Mouse (Mus musculus) gastrocnemius, postnatal 4 days (tissue): ENCODE results near the gene Wdr78. TPM values are rescaled to one million over a fixed set of nuclear protein-coding genes. Genes with fewer than 3 reads are reported as not detected.

ENCODE experiments used
- DNase-seq, 2 experiments: peaks; one replicate each; pipeline ENCODE4 v3.0.0; 2021 to 2022; ENCODE audit warnings: low spot score in 2 of 2, mixed read lengths in 2 of 2
- total RNA-seq, 2 experiments: library from RNA; stranded (reverse); gene quantifications; 2 replicates each; pipeline ENCODE4 v1.2.3; 2021

Gene Wdr78
- total RNA-seq, 2 experiments from 2014 or later, result 2.2 to 2.7 TPM

- DNase-seq, result no peak
Measured at GRCm38 (mm10) chr4:103064421-103064820, 49.9 kb downstream of the Wdr78 start.

DNA sequence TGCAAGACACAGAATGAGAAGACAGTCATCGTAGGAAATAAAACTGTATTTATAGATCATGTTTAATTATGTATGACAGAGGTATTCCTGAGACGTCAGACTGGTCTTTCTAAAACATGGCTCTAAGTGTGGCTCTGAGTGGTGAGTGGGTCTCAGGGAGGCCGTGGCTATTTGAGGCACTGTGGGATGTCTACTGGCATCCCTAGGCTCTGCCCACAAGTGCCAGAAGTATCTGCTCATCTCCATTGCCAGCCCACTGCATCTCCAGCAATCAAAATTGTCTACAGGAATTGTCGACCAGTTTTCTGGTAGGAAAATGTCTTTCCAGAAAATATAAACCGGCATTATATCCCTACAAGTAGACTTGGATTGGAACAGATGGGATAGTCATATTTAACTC, 57.4 kb downstream of the Wdr78 start:
- no peak for DNase-seq

DNA sequence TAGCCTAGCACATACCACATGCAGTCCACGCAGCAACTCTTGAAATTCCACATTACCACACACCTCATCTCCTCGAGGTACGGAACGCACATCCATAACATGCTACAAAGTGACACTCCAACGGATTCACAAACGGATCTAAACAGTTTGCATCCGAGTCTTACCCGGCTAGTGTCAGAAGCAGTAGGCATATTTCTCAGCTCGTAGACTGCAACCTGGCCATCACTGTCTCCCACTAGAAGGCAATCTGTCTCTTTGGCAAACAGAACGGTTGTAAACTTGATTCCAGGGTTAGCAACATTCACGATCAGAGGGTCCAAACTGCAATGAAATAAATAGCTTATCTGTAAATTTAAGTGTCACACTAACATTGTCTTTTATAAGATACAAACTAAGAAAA, 66.3 kb downstream of the Wdr78 start:
- no peak for DNase-seq

GRCm38 (mm10) chr4:103042997-103043396, 71.4 kb downstream of the Wdr78 start:
- no peak for DNase-seq

DNA sequence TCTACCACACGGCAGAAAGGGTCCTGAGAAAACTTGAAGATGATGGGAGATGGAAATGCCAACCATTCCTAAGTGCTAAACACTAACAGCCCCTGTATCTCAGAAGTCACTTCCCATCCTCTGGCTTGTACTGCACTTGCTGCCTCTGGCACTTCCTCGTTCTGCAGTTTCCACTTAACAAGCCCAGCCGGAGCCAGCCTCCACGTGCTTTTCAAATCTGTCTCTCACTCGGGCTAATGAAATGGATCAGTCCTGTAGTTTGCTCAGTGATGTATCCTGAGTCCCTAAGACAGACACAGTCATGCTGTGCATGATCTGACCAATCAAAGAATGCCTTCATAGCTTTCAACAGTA, 74.5 kb downstream of the Wdr78 start:
- DNase-seq, result no peak

GRCm38 (mm10) chr4:103039103-103039837, 75.1 kb downstream of the Wdr78 start:
- DNase-seq, result no peak

DNA sequence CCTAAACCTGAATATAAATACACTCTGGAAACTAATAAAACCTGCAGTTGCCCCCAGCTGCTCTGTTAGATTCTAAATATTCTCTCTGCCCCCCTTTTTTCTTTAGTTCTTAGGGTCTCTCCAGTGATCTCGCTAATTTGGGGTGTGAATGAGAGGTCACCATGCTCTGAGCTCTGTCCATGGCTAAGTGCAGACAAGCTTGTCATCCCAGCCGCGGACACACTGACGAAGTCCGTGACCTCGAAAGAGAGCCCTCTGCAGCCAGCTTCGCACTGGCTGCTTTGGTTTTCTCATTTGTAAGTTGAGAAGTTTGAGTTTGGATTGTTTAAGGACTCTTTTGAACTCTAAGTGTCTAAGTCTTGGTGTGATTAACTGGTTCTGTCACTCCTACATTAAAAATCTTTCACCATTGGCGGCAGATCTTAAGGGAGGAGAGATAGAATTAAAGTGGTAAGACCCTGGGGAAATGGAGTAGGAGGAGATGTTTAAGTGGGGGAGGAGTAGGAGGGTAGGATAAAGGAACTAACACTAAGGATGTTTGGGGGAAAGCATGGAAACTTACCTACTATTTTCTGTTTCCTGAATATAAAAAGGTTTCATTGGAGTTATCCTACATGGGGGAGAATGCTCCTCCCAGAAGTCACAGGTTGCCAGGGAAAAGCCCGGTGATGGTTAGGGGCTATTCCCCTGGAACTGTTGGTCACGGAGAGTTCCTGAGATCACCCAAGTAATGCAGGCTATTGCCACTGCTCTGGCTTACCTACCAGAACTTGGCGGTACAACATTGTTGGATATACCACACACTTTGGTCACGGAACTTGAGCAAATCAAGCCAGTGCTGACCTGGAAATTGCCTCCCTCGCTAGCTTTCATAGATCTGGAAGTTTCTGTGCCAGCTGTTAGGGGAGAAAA, 85.9 kb downstream of the Wdr78 start:
- no peak for DNase-seq

- no peak for DNase-seq
Measured at GRCm38 (mm10) chr4:103027745-103028144, 86.6 kb downstream of the Wdr78 start.

DNA sequence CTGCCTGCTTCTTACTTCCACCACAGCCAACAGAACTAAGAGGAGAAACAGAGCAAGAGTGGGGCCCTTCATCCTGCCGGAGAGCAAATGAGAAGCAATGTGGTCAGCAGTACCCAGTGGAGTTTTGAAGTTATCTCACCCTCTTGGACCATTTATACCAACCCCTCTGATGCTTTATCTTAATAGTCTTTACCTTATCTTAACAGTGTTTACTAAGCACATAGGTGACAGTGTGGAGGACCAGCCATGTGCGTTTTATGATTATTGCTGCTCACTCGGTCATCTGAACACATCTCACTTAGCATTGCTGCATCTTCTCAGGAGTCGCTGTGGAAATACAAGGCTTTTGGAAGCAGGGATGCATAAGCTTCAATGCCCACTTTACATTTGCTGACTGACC, 87.7 kb downstream of the Wdr78 start, which contains the start of gene Insl5:
Insl5 (minus strand) TSS at position 222 of the 400 bp plus-strand sequence.
- DNase-seq, result no peak

DNA sequence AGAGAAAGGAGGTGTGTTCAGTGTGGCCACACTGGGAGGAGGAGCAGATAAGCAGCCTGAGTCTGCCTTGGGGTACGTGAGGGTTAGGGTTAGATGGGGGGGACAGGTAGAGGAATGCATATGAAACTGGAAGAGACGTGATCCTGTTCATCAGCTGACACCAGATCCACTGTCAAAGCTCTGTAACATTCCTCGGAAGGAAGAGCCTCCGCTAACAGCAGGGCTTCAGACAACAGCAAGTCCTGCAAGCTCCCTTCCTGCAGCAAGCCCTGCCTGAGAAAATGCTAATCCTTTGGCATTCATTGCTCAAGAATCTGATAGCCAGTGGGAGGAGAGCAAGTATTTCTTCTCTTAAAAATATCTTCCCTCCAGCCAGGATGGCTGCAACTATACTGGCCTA, 100.9 kb downstream of the Wdr78 start:
- no peak for DNase-seq

- DNase-seq, result no peak
Measured at GRCm38 (mm10) chr4:103011823-103012222, 102.5 kb downstream of the Wdr78 start.

- DNase-seq, result no peak
Measured at GRCm38 (mm10) chr4:103010734-103011133, 103.6 kb downstream of the Wdr78 start.

- DNase-seq, result no peak
Measured at GRCm38 (mm10) chr4:103006943-103007418, 107.4 kb downstream of the Wdr78 start.

DNA sequence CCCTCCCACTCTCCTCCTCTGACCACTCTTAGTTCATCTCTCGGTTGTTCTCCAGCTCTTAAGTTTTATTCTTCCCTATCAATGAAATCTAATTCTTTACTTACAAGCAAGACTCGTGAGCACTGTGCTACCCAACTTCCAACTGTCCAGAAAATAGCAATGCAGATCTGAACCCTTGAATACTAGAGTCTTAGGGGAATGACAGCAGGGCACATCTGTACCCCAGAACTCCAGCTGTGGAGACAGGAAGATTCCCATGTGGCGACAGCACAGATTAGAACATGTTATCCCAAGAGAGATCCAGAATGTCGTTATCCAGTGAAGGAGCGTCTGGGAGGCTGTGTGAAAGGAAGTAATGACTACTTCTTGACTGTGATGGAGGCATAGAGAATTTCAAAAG, 108.1 kb downstream of the Wdr78 start:
- DNase-seq, result no peak

DNA sequence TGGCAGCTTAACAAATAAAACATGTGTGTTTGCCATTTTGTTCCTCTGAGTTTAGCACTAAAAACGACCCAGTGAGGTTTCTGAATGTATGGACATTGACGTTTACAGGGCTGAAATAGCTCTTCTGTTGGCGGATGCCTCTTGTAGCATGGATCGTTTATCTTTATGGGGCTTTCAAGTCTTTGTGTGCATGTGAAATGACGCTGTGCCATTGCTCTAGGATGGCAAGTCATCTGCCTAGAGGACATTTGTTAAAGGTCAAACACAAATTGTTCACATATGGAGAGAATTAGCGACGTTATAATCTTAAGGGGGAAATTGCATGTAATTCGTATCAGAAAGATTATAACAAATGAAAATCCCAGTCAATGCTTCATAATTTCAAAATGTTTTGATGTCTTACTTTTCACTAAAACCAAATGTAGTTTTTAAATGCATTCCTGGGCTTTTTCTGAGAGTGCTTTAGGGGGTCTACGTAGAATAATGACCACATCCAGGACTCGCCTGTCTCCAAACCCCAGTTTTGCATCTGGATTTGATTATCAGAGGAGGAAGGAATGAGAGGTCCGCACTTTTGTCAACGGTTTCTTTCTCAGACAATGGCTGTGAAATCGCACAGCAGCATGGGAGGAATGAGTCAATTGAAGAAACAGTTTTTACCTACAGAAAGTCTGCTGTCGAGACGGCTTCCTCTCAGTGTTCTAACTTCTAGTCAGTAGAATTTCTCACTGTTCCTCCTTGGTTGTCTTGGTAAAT, 109.0 kb downstream of the Wdr78 start:
- no peak for DNase-seq

DNA sequence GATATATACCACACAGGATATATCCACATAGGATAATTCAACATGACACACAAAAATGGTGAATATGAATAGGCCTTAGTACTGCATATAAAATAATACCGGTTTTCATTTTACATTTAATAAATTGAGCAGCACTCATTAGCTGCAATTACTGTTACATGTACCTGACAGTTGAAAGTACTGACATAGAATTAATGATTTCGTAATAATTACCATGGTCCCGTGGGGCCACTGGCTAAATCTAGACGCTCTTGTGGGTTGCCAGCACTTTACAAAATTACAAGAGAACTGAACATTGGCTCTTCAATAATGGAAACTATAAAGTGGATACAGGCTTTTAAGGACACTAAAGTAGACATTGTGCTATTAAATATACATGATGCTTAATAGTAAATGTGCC, 109.7 kb downstream of the Wdr78 start:
- no peak for DNase-seq

DNA sequence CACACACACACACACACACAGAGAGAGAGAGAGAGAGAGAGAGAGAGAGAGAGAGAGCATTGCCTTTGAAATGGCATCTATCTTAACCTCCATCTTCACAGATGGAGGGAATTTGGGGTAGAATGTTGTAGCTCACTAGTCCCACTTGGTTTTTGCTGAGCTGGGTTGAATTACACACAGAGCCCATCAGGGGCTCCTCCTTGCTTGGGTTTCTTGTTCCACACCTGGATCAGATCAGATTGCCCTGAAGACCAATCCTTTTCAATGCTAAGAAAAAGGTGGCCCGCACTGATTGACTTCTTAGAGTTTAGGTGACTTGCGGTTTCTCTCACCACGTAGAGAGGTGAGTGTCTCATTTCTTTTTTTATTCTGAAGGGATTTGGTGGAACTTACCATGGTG, 122.7 kb downstream of the Wdr78 start:
- no peak for DNase-seq

GRCm38 (mm10) chr4:102990595-102991340, 123.6 kb downstream of the Wdr78 start:
- no peak for DNase-seq

DNA sequence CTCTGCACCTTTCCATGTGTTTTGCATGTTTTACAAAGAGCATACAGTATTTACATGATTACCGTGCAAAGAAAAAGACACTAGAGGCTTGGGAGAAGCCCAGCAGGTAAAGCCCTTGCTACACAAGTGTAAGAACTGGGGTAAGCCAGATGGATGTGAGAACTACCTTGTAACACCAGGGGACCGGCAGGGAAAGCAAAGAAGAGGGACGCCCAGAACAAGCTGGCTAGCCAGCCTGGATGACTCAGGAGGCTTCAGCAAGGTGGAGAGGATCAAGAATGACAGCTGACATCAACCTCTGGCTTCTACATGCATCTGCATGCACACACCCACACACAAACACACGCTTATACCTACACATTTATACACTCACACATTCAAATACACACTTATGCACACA, 124.3 kb downstream of the Wdr78 start:
- no peak for DNase-seq

- DNase-seq, result no peak
Measured at GRCm38 (mm10) chr4:102989391-102989790, 125.0 kb downstream of the Wdr78 start.

- no peak for DNase-seq
Measured at GRCm38 (mm10) chr4:102988526-102988925, 125.8 kb downstream of the Wdr78 start.
